In the genomic region with DNA sequence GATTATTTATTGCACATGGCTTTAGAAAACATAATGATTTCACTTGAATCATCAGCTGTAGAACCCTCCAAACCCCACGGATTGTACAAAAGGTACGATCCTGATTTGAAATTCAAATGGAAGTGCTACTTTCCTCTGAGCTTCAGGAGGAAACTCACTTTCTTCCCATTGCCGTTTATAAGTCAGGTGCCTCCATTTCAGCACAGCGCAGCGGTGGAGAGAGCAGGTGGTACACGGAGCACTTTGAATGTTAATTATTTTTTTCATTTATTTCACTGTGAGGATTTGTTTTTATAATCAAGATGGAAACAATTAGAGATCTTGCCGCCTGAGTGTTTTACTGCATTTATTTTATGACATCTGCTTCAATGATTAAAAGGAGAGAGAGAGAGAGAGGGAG, we compare ENCODE assay signal across 24 mouse cellular contexts.
A peak's percentile ranks its signal among the peaks of the same experiment; 100 is the strongest.
DNase-seq lines count a peak whose midpoint lies in the region; ATAC-seq and TF ChIP-seq lines count a peak whose summit lies in the region.
"Had no signal": no experiment of that assay in that cellular context is flagged by ENCODE, and none has a peak within 500 bp of the region (broad histone marks: within the 10 kb centered on the region; RNA-seq: fewer than 3 reads in every experiment).

No protein-coding gene starts in this region.

- H3K27ac ChIP-seq in forebrain, postnatal 0 days (ENCODE audit: low read depth, low read length), result no peak overlapping the region
- H3K27ac ChIP-seq in forebrain, embryonic 15.5 days (replicated peaks), result no peak overlapping the region; the same call in 1 of the 2 replicates
- H3K27ac ChIP-seq in midbrain, embryonic 11.5 days (ENCODE audit: low read depth, low read length), result no peak overlapping the region
- H3K27ac ChIP-seq in midbrain, embryonic 15.5 days, result no peak overlapping the region
- H3K27ac ChIP-seq in midbrain, postnatal 0 days (ENCODE audit: low read depth, low read length), result no peak overlapping the region
- no peak overlapping the region for H3K27ac ChIP-seq in heart, adult 2 months
- H3K27ac ChIP-seq: embryonic facial prominence, embryonic 15.5 days; forebrain, embryonic 12.5 days; heart, embryonic 15.5 days; hindbrain, embryonic 13.5 days had no signal

- H3K27me3 ChIP-seq in forebrain, postnatal 0 days (ENCODE audit: insufficient read depth, low read length), result no peaks in the 10 kb centered on the region
- H3K27me3 ChIP-seq in forebrain, embryonic 15.5 days, result no peaks in the 10 kb centered on the region
- H3K27me3 ChIP-seq in midbrain, embryonic 11.5 days (ENCODE audit: control insufficient read depth, insufficient read depth, low read length), result no peaks in the 10 kb centered on the region
- no peaks in the 10 kb centered on the region for H3K27me3 ChIP-seq in midbrain, embryonic 15.5 days (replicated peaks)
- H3K27me3 ChIP-seq in midbrain, postnatal 0 days (ENCODE audit: insufficient read depth, low read length), result no peaks in the 10 kb centered on the region
- H3K27me3 ChIP-seq in heart, adult 2 months (ENCODE audit: control insufficient read depth, insufficient read depth, low read length), result no peaks in the 10 kb centered on the region
- H3K27me3 ChIP-seq: embryonic facial prominence, embryonic 15.5 days; heart, embryonic 15.5 days; hindbrain, embryonic 13.5 days had no signal

- peak; percentile 41 for DNase-seq in forebrain, postnatal 0 days
- peak; percentile 66 for DNase-seq in midbrain, embryonic 11.5 days (ENCODE audit: low spot score, missing footprints)
- peak; percentile 43 for DNase-seq in brain, adult 2 months (ENCODE audit: low read depth, low spot score)
- DNase-seq in midbrain, postnatal 0 days (ENCODE audit: low spot score), result peak; percentile 28
- DNase-seq in heart, adult 2 months, result no peak
- DNase-seq: adrenal gland, adult 2 months; adrenal gland, postnatal 25 days; cerebellum, adult 11 months; cerebellum, adult 8-10 months; cerebellum, postnatal 14 days; embryo, embryonic 11 days; gastrocnemius, postnatal 10 days; heart, adult 18-20 months; heart, postnatal 14 days had no signal

- H3K9ac ChIP-seq in forebrain, postnatal 0 days, result no peak overlapping the region
- H3K9ac ChIP-seq in forebrain, embryonic 15.5 days (replicated peaks), result no peak overlapping the region
- no peak overlapping the region for H3K9ac ChIP-seq in midbrain, embryonic 11.5 days (ENCODE audit: low read length)
- H3K9ac ChIP-seq in midbrain, embryonic 15.5 days, result no peak overlapping the region
- no peak overlapping the region for H3K9ac ChIP-seq in midbrain, postnatal 0 days (replicated peaks; ENCODE audit: low read length, poor library complexity, severe bottlenecking)
- no peak overlapping the region for H3K9ac ChIP-seq in heart, adult 2 months (ENCODE audit: low read depth, low read length)
- H3K9ac ChIP-seq: embryonic facial prominence, embryonic 15.5 days; forebrain, embryonic 12.5 days; heart, embryonic 15.5 days; hindbrain, embryonic 13.5 days had no signal

- intact Hi-C loops in heart, adult 2 months (cut with DNase I), result no loop called here

- H3K79me2 ChIP-seq in heart, adult 2 months (replicated peaks; ENCODE audit: control insufficient read depth, insufficient read depth, low read length), result no peaks in the 10 kb centered on the region

- no peaks in the 10 kb centered on the region for H3K9me3 ChIP-seq in forebrain, postnatal 0 days (ENCODE audit: low read length)
- no peaks in the 10 kb centered on the region for H3K9me3 ChIP-seq in forebrain, embryonic 15.5 days
- no peaks in the 10 kb centered on the region for H3K9me3 ChIP-seq in midbrain, embryonic 11.5 days (ENCODE audit: control insufficient read depth, low read length)
- H3K9me3 ChIP-seq in midbrain, embryonic 15.5 days, result no peaks in the 10 kb centered on the region
- H3K9me3 ChIP-seq in midbrain, postnatal 0 days (ENCODE audit: low read length), result no peaks in the 10 kb centered on the region
- H3K9me3 ChIP-seq: embryonic facial prominence, embryonic 15.5 days; forebrain, embryonic 12.5 days; heart, embryonic 15.5 days; hindbrain, embryonic 13.5 days had no signal

- 29% methylated on average over 7 of the region's 7 CpGs for WGBS in forebrain, postnatal 0 days
- 35% methylated on average over 7 of the region's 7 CpGs for WGBS in forebrain, embryonic 15.5 days
- 76% methylated on average over 7 of the region's 7 CpGs for WGBS in midbrain, embryonic 11.5 days
- 42% methylated on average over 7 of the region's 7 CpGs for WGBS in midbrain, embryonic 15.5 days
- 49% methylated on average over 7 of the region's 7 CpGs for whole genome bisulfite sequencing in midbrain, postnatal 0 days
- WGBS in heart, adult 2 months, result 75% methylated on average over 7 of the region's 7 CpGs

- no peak for TF ChIP-seq CTCF in forebrain, postnatal 0 days (IDR thresholded peaks at IDR 0.05; ENCODE audit: low read depth)
- TF ChIP-seq CTCF in midbrain, postnatal 0 days (IDR thresholded peaks at IDR 0.05), result no peak
- no peak for TF ChIP-seq CTCF in heart, adult 2 months (IDR thresholded peaks at IDR 0.05)

- H3K4me1 ChIP-seq in forebrain, postnatal 0 days (ENCODE audit: insufficient read depth), result no peaks in the 10 kb centered on the region; the same call in 1 of the 2 replicates
- H3K4me1 ChIP-seq in forebrain, embryonic 15.5 days, result peaks cover 13% of the 10 kb centered on the region
- peaks cover 9% of the 10 kb centered on the region; the same call in 1 of the 2 replicates for H3K4me1 ChIP-seq in midbrain, embryonic 11.5 days (ENCODE audit: control insufficient read depth, insufficient read depth, low read length)
- H3K4me1 ChIP-seq in midbrain, embryonic 15.5 days, result peaks cover 7% of the 10 kb centered on the region
- H3K4me1 ChIP-seq in midbrain, postnatal 0 days (ENCODE audit: insufficient read depth, low read length), result no peaks in the 10 kb centered on the region; the same call in 1 of the 2 replicates
- no peaks in the 10 kb centered on the region for H3K4me1 ChIP-seq in heart, adult 2 months (ENCODE audit: control insufficient read depth, insufficient read depth, low read length)
- H3K4me1 ChIP-seq: heart, embryonic 15.5 days had no signal

- H3K36me3 ChIP-seq in forebrain, postnatal 0 days (ENCODE audit: insufficient read depth), result no peaks in the 10 kb centered on the region
- H3K36me3 ChIP-seq in forebrain, embryonic 15.5 days, result no peaks in the 10 kb centered on the region
- no peaks in the 10 kb centered on the region for H3K36me3 ChIP-seq in midbrain, embryonic 11.5 days (ENCODE audit: control insufficient read depth, insufficient read depth, low read length)
- H3K36me3 ChIP-seq in midbrain, embryonic 15.5 days (replicated peaks), result no peaks in the 10 kb centered on the region
- H3K36me3 ChIP-seq in midbrain, postnatal 0 days (ENCODE audit: insufficient read depth, low read length), result no peaks in the 10 kb centered on the region
- H3K36me3 ChIP-seq in heart, adult 2 months (ENCODE audit: control insufficient read depth, insufficient read depth, low read length), result no peaks in the 10 kb centered on the region
- H3K36me3 ChIP-seq: embryonic facial prominence, embryonic 15.5 days; forebrain, embryonic 12.5 days; heart, embryonic 15.5 days; hindbrain, embryonic 13.5 days had no signal

- H3K4me3 ChIP-seq in forebrain, postnatal 0 days (ENCODE audit: low read depth, low read length), result no peak overlapping the region
- no peak overlapping the region for H3K4me3 ChIP-seq in forebrain, embryonic 15.5 days
- no peak overlapping the region for H3K4me3 ChIP-seq in midbrain, embryonic 11.5 days (ENCODE audit: low read depth, low read length)
- no peak overlapping the region for H3K4me3 ChIP-seq in midbrain, embryonic 15.5 days
- no peak overlapping the region for H3K4me3 ChIP-seq in midbrain, postnatal 0 days (ENCODE audit: low read depth, low read length)
- no peak overlapping the region for H3K4me3 ChIP-seq in heart, adult 2 months
- H3K4me3 ChIP-seq: embryonic facial prominence, embryonic 15.5 days; erythroblast, embryonic 14.5 days; forebrain, embryonic 12.5 days; heart, embryonic 15.5 days; hindbrain, embryonic 13.5 days had no signal

- no peak overlapping the region for H3K4me2 ChIP-seq in forebrain, postnatal 0 days (ENCODE audit: low read depth)
- no peak overlapping the region for H3K4me2 ChIP-seq in forebrain, embryonic 15.5 days (replicated peaks)
- no peak overlapping the region for H3K4me2 ChIP-seq in midbrain, embryonic 11.5 days
- H3K4me2 ChIP-seq in midbrain, embryonic 15.5 days, result no peak overlapping the region
- H3K4me2 ChIP-seq in midbrain, postnatal 0 days (ENCODE audit: low read depth, low read length, poor library complexity, severe bottlenecking), result no peak overlapping the region
- H3K4me2 ChIP-seq: embryonic facial prominence, embryonic 15.5 days; forebrain, embryonic 12.5 days; heart, embryonic 11.5 days; heart, embryonic 15.5 days; hindbrain, embryonic 13.5 days had no signal

- no peak for TF ChIP-seq EP300 in heart, adult 2 months (IDR thresholded peaks at IDR 0.05; ENCODE audit: insufficient read depth, low read depth, low read length)

- peak; percentile 47; the same call in 1 of the 2 replicates for ATAC-seq in forebrain, postnatal 0 days
- no peak for ATAC-seq in forebrain, embryonic 15.5 days (replicated peaks)
- no peak for ATAC-seq in midbrain, embryonic 11.5 days (ENCODE audit: low FRiP score)
- ATAC-seq in midbrain, embryonic 15.5 days (replicated peaks), result no peak
- ATAC-seq in midbrain, postnatal 0 days (ENCODE audit: low FRiP score), result no peak
- ATAC-seq: inflammation-experienced regulatory T-cells, adult 6 months; intestine, postnatal 0 days had no signal

- TF ChIP-seq POLR2A in heart, adult 2 months (IDR thresholded peaks at IDR 0.05; ENCODE audit: insufficient read depth, low read depth, low read length), result no peak

Comparison
In these comparisons a context has a peak if more than half of its experiments do, and no peak if none do; other contexts are left out.
1. DNase-seq: peak in forebrain, postnatal 0 days (single experiment), midbrain, embryonic 11.5 days (single experiment), brain, adult 2 months (single experiment) and midbrain, postnatal 0 days (single experiment); none in heart, adult 2 months (0 of 2).